Mouse (Mus musculus): ENCODE measurements around the gene Smarca5. TPM values are rescaled to one million over a fixed set of nuclear protein-coding genes. Genes with fewer than 3 reads are reported as not detected.
"Not testable (repeated sequence)": the region's sequence is repeated elsewhere in the genome, so short reads cannot be mapped to it uniquely, and the experiment has no call there.

Smarca5 gene
- 138 and 161 TPM in 2 replicates for polyA plus RNA-seq (2014; fragmentation: Nextera tagmentation; extraction: Ambion mirVana)

GRCm38 (mm10) chr8:80739155-80739924 is at the start of gene Smarca5:
Smarca5 (minus strand) TSS chr8:80739497.
- not testable (repeated sequence) for H3K27me3 ChIP-seq (ENCODE audit: control insufficient read depth, insufficient read depth, low read length); H3K4me1 ChIP-seq (ENCODE audit: control insufficient read depth, insufficient read depth, low read length); H3K9me3 ChIP-seq (replicated peaks; ENCODE audit: control insufficient read depth, low read length); H3K36me3 ChIP-seq (replicated peaks; ENCODE audit: control insufficient read depth, insufficient read depth, low read depth, low read length)
- Histone ChIP-seq H3K4me3 (ENCODE audit: low read depth, low read length) (peak within 1 kb of the TSS; percentile 92), H3K4me2 (ENCODE audit: low read depth, low read length) (peak within 1 kb of the TSS; percentile 76), H3K27ac (replicated peaks; ENCODE audit: low read depth, low read length) (peak within 1 kb of the TSS; percentile 99), H3K9ac (replicated peaks; ENCODE audit: low read length) (peak within 1 kb of the TSS; percentile 97)
- DNase-seq (ENCODE audit: low spot score) (peak; percentile 91), ATAC-seq (replicated peaks; ENCODE audit: insufficient number of reproducible peaks, low FRiP score, low TSS enrichment, low read depth) (peak; percentile 96)
- under 1% methylated on average over 76 of the region's 91 CpGs for WGBS

DNA sequence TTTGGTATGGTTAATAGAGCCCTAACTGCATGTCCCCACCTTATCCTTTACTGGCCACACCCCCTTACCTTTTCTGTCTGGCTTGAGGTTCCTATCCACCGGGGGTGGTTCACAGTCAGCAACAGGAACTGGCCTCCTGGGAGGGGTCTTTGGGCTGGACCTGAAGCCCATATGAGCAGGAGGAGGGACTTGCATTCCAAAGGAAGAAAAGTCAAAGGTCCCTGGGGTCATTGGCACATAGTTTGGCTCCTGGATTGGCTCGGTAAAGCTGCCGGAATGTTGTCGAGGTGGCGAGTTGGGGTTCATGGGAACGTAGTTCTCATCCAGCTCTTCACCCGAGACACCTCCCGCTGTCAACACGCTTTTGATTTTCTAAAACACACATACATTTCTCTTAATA is 45.3 kb upstream of the Smarca5 start:
- no peak overlapping the region for H3K27ac ChIP-seq (replicated peaks; ENCODE audit: low read depth, low read length)
- DNase-seq (ENCODE audit: low spot score) (no peak), ATAC-seq (replicated peaks; ENCODE audit: insufficient number of reproducible peaks, low FRiP score, low TSS enrichment, low read depth) (no peak)
- no peaks in the 10 kb centered on the region for H3K36me3 ChIP-seq (replicated peaks; ENCODE audit: control insufficient read depth, insufficient read depth, low read depth, low read length)
- no peaks in the 10 kb centered on the region for H3K27me3 ChIP-seq (ENCODE audit: control insufficient read depth, insufficient read depth, low read length)
- no peak overlapping the region for H3K4me3 ChIP-seq (ENCODE audit: low read depth, low read length)
- no peak overlapping the region for H3K4me2 ChIP-seq (ENCODE audit: low read depth, low read length)
- H3K9ac ChIP-seq (replicated peaks; ENCODE audit: low read length): no peak overlapping the region
- no peaks in the 10 kb centered on the region for H3K9me3 ChIP-seq (replicated peaks; ENCODE audit: control insufficient read depth, low read length)
- no peaks in the 10 kb centered on the region for H3K4me1 ChIP-seq (ENCODE audit: control insufficient read depth, insufficient read depth, low read length)
- WGBS: 84% methylated on average over 9 of the region's 9 CpGs

DNA sequence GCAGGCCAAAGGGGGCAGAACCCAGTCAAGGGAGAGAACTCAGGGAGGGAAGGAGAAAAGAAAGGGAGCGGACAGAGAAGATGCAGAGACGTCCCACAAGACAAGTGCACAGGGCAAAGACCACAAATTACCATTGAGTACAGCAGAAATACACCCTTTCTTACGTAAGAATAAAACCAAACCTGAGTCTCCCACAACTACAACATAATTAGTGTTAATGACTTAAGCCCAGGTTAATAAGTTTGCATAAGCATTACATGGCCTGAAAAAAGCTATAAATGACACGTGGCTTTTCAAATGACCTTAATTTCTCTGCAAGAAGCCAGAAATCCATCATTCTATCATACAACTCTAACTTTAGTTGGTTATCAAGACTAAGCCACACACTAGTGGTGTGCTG is 44.0 kb upstream of the Smarca5 start:
- Histone ChIP-seq H3K9ac (replicated peaks; ENCODE audit: low read length) (no peak overlapping the region), H3K4me3 (ENCODE audit: low read depth, low read length) (no peak overlapping the region), H3K4me1 (ENCODE audit: control insufficient read depth, insufficient read depth, low read length) (no peaks in the 10 kb centered on the region), H3K9me3 (replicated peaks; ENCODE audit: control insufficient read depth, low read length) (no peaks in the 10 kb centered on the region), H3K36me3 (replicated peaks; ENCODE audit: control insufficient read depth, insufficient read depth, low read depth, low read length) (no peaks in the 10 kb centered on the region), H3K27ac (replicated peaks; ENCODE audit: low read depth, low read length) (no peak overlapping the region), H3K27me3 (ENCODE audit: control insufficient read depth, insufficient read depth, low read length) (no peaks in the 10 kb centered on the region), H3K4me2 (ENCODE audit: low read depth, low read length) (no peak overlapping the region)
- ATAC-seq (replicated peaks; ENCODE audit: insufficient number of reproducible peaks, low FRiP score, low TSS enrichment, low read depth): no peak
- DNase-seq (ENCODE audit: low spot score): no peak
- 86% methylated on average over 4 of the region's 4 CpGs for WGBS

- H3K36me3 ChIP-seq (replicated peaks; ENCODE audit: control insufficient read depth, insufficient read depth, low read depth, low read length): no peaks in the 10 kb centered on the region
Measured at GRCm38 (mm10) chr8:80781338-80781737, 42.0 kb upstream of the Smarca5 start.

DNA sequence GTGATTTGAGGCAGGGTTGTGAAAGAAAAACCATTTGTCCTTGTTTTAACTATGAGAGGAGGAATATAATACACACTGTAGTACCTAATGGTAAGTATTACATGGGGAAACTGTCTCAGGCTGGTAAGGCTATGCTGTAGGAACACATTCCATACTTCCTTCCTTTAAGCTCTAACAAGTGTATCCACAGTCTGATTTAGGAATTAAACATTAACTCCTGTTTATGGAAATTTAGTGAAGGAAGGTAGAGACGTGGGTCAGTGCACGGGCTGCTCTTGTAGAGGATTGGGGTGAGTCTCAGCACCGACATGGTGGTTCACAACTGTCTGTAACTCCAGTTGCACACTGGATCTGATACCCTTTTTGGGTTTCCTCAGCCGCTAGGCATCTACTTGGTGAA is 41.0 kb upstream of the Smarca5 start:
- Histone ChIP-seq H3K4me2 (ENCODE audit: low read depth, low read length) (no peak overlapping the region), H3K9ac (replicated peaks; ENCODE audit: low read length) (no peak overlapping the region), H3K4me1 (ENCODE audit: control insufficient read depth, insufficient read depth, low read length) (no peaks in the 10 kb centered on the region), H3K4me3 (ENCODE audit: low read depth, low read length) (no peak overlapping the region), H3K36me3 (replicated peaks; ENCODE audit: control insufficient read depth, insufficient read depth, low read depth, low read length) (no peaks in the 10 kb centered on the region), H3K9me3 (replicated peaks; ENCODE audit: control insufficient read depth, low read length) (no peaks in the 10 kb centered on the region), H3K27me3 (ENCODE audit: control insufficient read depth, insufficient read depth, low read length) (no peaks in the 10 kb centered on the region), H3K27ac (replicated peaks; ENCODE audit: low read depth, low read length) (no peak overlapping the region)
- no peak for ATAC-seq (replicated peaks; ENCODE audit: insufficient number of reproducible peaks, low FRiP score, low TSS enrichment, low read depth)
- no peak for DNase-seq (ENCODE audit: low spot score)
- 91% methylated on average over 4 of the region's 4 CpGs for WGBS

More at GRCm38 (mm10) chr8:80781338-80781737, 42.0 kb upstream of the Smarca5 start:
- Histone ChIP-seq H3K4me1 (ENCODE audit: control insufficient read depth, insufficient read depth, low read length) (no peaks in the 10 kb centered on the region), H3K27ac (replicated peaks; ENCODE audit: low read depth, low read length) (no peak overlapping the region), H3K27me3 (ENCODE audit: control insufficient read depth, insufficient read depth, low read length) (no peaks in the 10 kb centered on the region), H3K9me3 (replicated peaks; ENCODE audit: control insufficient read depth, low read length) (no peaks in the 10 kb centered on the region), H3K4me2 (ENCODE audit: low read depth, low read length) (no peak overlapping the region), H3K4me3 (ENCODE audit: low read depth, low read length) (no peak overlapping the region), H3K9ac (replicated peaks; ENCODE audit: low read length) (no peak overlapping the region)
- DNase-seq (ENCODE audit: low spot score) (no peak), ATAC-seq (replicated peaks; ENCODE audit: insufficient number of reproducible peaks, low FRiP score, low TSS enrichment, low read depth) (no peak)
- 78% methylated on average over 10 of the region's 10 CpGs for WGBS

GRCm38 (mm10) chr8:80776436-80776835 is 37.1 kb upstream of the Smarca5 start:
- Histone ChIP-seq H3K36me3 (replicated peaks; ENCODE audit: control insufficient read depth, insufficient read depth, low read depth, low read length) (no peaks in the 10 kb centered on the region), H3K9me3 (replicated peaks; ENCODE audit: control insufficient read depth, low read length) (no peaks in the 10 kb centered on the region), H3K4me3 (ENCODE audit: low read depth, low read length) (no peak overlapping the region), H3K27me3 (ENCODE audit: control insufficient read depth, insufficient read depth, low read length) (no peaks in the 10 kb centered on the region), H3K9ac (replicated peaks; ENCODE audit: low read length) (no peak overlapping the region), H3K4me2 (ENCODE audit: low read depth, low read length) (no peak overlapping the region), H3K4me1 (ENCODE audit: control insufficient read depth, insufficient read depth, low read length) (no peaks in the 10 kb centered on the region), H3K27ac (replicated peaks; ENCODE audit: low read depth, low read length) (no peak overlapping the region)
- ATAC-seq (replicated peaks; ENCODE audit: insufficient number of reproducible peaks, low FRiP score, low TSS enrichment, low read depth) (no peak), DNase-seq (ENCODE audit: low spot score) (no peak)
- 58% methylated on average over 8 of the region's 8 CpGs for WGBS

- Histone ChIP-seq H3K4me2 (ENCODE audit: low read depth, low read length) (no peak overlapping the region), H3K4me1 (ENCODE audit: control insufficient read depth, insufficient read depth, low read length) (no peaks in the 10 kb centered on the region), H3K27me3 (ENCODE audit: control insufficient read depth, insufficient read depth, low read length) (no peaks in the 10 kb centered on the region), H3K9ac (replicated peaks; ENCODE audit: low read length) (no peak overlapping the region), H3K27ac (replicated peaks; ENCODE audit: low read depth, low read length) (no peak overlapping the region), H3K9me3 (replicated peaks; ENCODE audit: control insufficient read depth, low read length) (no peaks in the 10 kb centered on the region), H3K36me3 (replicated peaks; ENCODE audit: control insufficient read depth, insufficient read depth, low read depth, low read length) (no peaks in the 10 kb centered on the region), H3K4me3 (ENCODE audit: low read depth, low read length) (no peak overlapping the region)
- 88% methylated on average over 4 of the region's 4 CpGs for WGBS
- DNase-seq (ENCODE audit: low spot score) (peak; percentile 25), ATAC-seq (replicated peaks; ENCODE audit: insufficient number of reproducible peaks, low FRiP score, low TSS enrichment, low read depth) (no peak)
Measured at GRCm38 (mm10) chr8:80772732-80773460, 33.6 kb upstream of the Smarca5 start.

- no peaks in the 10 kb centered on the region for H3K9me3 ChIP-seq (replicated peaks; ENCODE audit: control insufficient read depth, low read length)
- no peak overlapping the region for H3K27ac ChIP-seq (replicated peaks; ENCODE audit: low read depth, low read length)
- no peak overlapping the region for H3K4me2 ChIP-seq (ENCODE audit: low read depth, low read length)
- no peak for DNase-seq (ENCODE audit: low spot score)
- no peak for ATAC-seq (replicated peaks; ENCODE audit: insufficient number of reproducible peaks, low FRiP score, low TSS enrichment, low read depth)
- no peaks in the 10 kb centered on the region for H3K36me3 ChIP-seq (replicated peaks; ENCODE audit: control insufficient read depth, insufficient read depth, low read depth, low read length)
- no peak overlapping the region for H3K4me3 ChIP-seq (ENCODE audit: low read depth, low read length)
- H3K27me3 ChIP-seq (ENCODE audit: control insufficient read depth, insufficient read depth, low read length): no peaks in the 10 kb centered on the region
- H3K4me1 ChIP-seq (ENCODE audit: control insufficient read depth, insufficient read depth, low read length): no peaks in the 10 kb centered on the region
- H3K9ac ChIP-seq (replicated peaks; ENCODE audit: low read length): no peak overlapping the region
- 92% methylated on average over 6 of the region's 6 CpGs for WGBS
Measured at GRCm38 (mm10) chr8:80768451-80768850, 29.2 kb upstream of the Smarca5 start.
